Mouse (Mus musculus): ENCODE data around the gene Unc119.

- no peak for TF ChIP-seq POLR2A (IDR thresholded peaks at IDR 0.05; ENCODE audit: low read depth, low read length)
- TF ChIP-seq CTCF (conservative IDR thresholded peaks at IDR 0.05; ENCODE audit: insufficient read depth, insufficient read length, low read depth, low read length) = no peak
These were observed 39.4 kb downstream of the Unc119 start for GRCm38 (mm10) chr11:78382701-78383100.
